Mouse (Mus musculus): Measurements from ENCODE around the gene Negr1.

The Negr1 gene

GRCm38 (mm10) chr3:156698687-156699086 lies 137.1 kb downstream of the Negr1 start:
- DNase-seq, result no peak

GRCm38 (mm10) chr3:156703241-156703640 lies 141.6 kb downstream of the Negr1 start:
- DNase-seq, result no peak

GRCm38 (mm10) chr3:156710240-156710639 lies 148.6 kb downstream of the Negr1 start:
- DNase-seq, result no peak

- no peak for DNase-seq
Observed at GRCm38 (mm10) chr3:156710693-156711092, 149.1 kb downstream of the Negr1 start.

GRCm38 (mm10) chr3:156736335-156736734 lies 174.7 kb downstream of the Negr1 start:
- no peak for DNase-seq

- DNase-seq, result no peak
Observed at GRCm38 (mm10) chr3:156739529-156739928, 177.9 kb downstream of the Negr1 start.

- no peak for DNase-seq
Observed at GRCm38 (mm10) chr3:156743266-156743665, 181.7 kb downstream of the Negr1 start.

- DNase-seq, result no peak
Observed at GRCm38 (mm10) chr3:156745218-156745770, 183.7 kb downstream of the Negr1 start.

GRCm38 (mm10) chr3:156747456-156747855 lies 185.9 kb downstream of the Negr1 start:
- no peak for DNase-seq

- no peak for DNase-seq
Observed at GRCm38 (mm10) chr3:156753780-156754373, 192.3 kb downstream of the Negr1 start.

- DNase-seq, result no peak
Observed at GRCm38 (mm10) chr3:156754790-156755530, 193.4 kb downstream of the Negr1 start.

GRCm38 (mm10) chr3:156765015-156765414 lies 203.4 kb downstream of the Negr1 start:
- no peak for DNase-seq

- no peak for DNase-seq
Observed at GRCm38 (mm10) chr3:156766171-156766845, 204.7 kb downstream of the Negr1 start.

GRCm38 (mm10) chr3:156771626-156772025 lies 210.0 kb downstream of the Negr1 start:
- DNase-seq, result no peak

GRCm38 (mm10) chr3:156772057-156772456 lies 210.5 kb downstream of the Negr1 start:
- no peak for DNase-seq

- no peak for DNase-seq
Observed at GRCm38 (mm10) chr3:156784309-156784852, 222.8 kb downstream of the Negr1 start.

GRCm38 (mm10) chr3:156786355-156786754 lies 224.8 kb downstream of the Negr1 start:
- DNase-seq, result no peak

- no peak for DNase-seq
Observed at GRCm38 (mm10) chr3:156791234-156791633, 229.6 kb downstream of the Negr1 start.

GRCm38 (mm10) chr3:156792743-156793142 lies 231.1 kb downstream of the Negr1 start:
- no peak for DNase-seq

- no peak for DNase-seq
Observed at GRCm38 (mm10) chr3:156794091-156794490, 232.5 kb downstream of the Negr1 start.

GRCm38 (mm10) chr3:156794610-156795009 lies 233.0 kb downstream of the Negr1 start:
- no peak for DNase-seq

- no peak for DNase-seq
Observed at GRCm38 (mm10) chr3:156796061-156796691, 234.6 kb downstream of the Negr1 start.

GRCm38 (mm10) chr3:156799228-156799627 lies 237.6 kb downstream of the Negr1 start:
- no peak for DNase-seq

All from right cerebral cortex, postnatal 14 days (tissue).